Mouse (Mus musculus): ENCODE measurements at regions not wholly inside any gene's neighbourhood (a gene's known extent, or its start where the extent isn't known, plus 50 kb on each side); places are given as distances from the start of the nearest gene placed in this dataset.

DNA sequence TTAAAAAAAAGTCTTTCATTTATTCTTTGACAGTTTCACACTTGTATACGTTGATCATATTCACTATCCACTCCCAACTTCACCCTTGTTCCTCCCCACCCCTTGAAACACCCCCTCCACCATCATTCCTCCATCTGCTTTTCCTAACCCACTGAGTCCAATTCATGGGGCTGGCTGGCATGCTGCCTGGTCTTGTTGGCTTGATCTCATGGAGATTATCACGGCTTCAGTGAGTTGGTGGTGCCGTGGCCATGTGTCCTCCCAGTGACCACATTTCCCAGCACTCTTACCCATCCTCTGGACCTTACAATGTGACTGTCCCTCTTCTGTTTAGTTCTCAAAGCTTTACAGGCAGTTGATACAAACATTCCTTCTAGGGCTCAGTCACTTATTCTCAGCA is 65.8 kb upstream of the Lrpap1 start:
- Histone ChIP-seq H3K9me3 (replicated peaks; ENCODE audit: insufficient read depth, low read length) (no peaks in the 10 kb centered on the region), H3K4me3 (ENCODE audit: control insufficient read depth in 1 of 2, insufficient read depth in 1 of 2, low read depth in 2 of 2, low read length in 2 of 2) (no peak overlapping the region), H3K27me3 (ENCODE audit: control insufficient read depth in 1 of 2, insufficient read depth in 2 of 2, low read length in 2 of 2) (no peaks in the 10 kb centered on the region), H3K4me1 (ENCODE audit: control insufficient read depth in 1 of 2, insufficient read depth in 2 of 2, low read length in 2 of 2) (no peaks in the 10 kb centered on the region), H3K79me2 (ENCODE audit: control insufficient read depth, insufficient read depth, low read length, poor library complexity) (no peaks in the 10 kb centered on the region), H3K9ac (ENCODE audit: control insufficient read depth, low read depth, low read length, poor library complexity, severe bottlenecking) (no peak overlapping the region), H3K36me3 (ENCODE audit: control insufficient read depth in 1 of 2, insufficient read depth in 2 of 2, low read length in 2 of 2) (no peaks in the 10 kb centered on the region), H3K27ac (ENCODE audit: control insufficient read depth, low read depth, low read length) (no peak overlapping the region)
- TF ChIP-seq MEF2A (IDR thresholded peaks at IDR 0.05; ENCODE audit: extremely low read depth, insufficient replicate concordance, low read depth, low read length, poor library complexity, severe bottlenecking): no peak
- no peak for TF ChIP-seq MXI1 (IDR thresholded peaks at IDR 0.05; ENCODE audit: low read depth, low read length)
- TF ChIP-seq TCF12 (IDR thresholded peaks at IDR 0.05; ENCODE audit: low read depth, low read length): no peak
- TF ChIP-seq EP300 (IDR thresholded peaks at IDR 0.05; ENCODE audit: low read depth in 1 of 2, low read length in 2 of 2): no peak
- TF ChIP-seq MAX (IDR thresholded peaks at IDR 0.05; ENCODE audit: low read length): no peak
- no peak for TF ChIP-seq GABPA (IDR thresholded peaks at IDR 0.05; ENCODE audit: low read depth, low read length)
- TF ChIP-seq MYC (IDR thresholded peaks at IDR 0.05; ENCODE audit: low read depth, low read length): no peak
- TF ChIP-seq USF1 (IDR thresholded peaks at IDR 0.05; ENCODE audit: low read depth, low read length): no peak
- TF ChIP-seq CTCF (IDR thresholded peaks at IDR 0.05 in 2 of 3, conservative IDR thresholded peaks at IDR 0.05 in 1 of 3; ENCODE audit: control insufficient read depth in 1 of 3, insufficient read depth in 1 of 3, low read depth in 2 of 3, low read length in 3 of 3, poor library complexity in 1 of 3, severe bottlenecking in 1 of 3): no peak
- no peak for TF ChIP-seq JUND (IDR thresholded peaks at IDR 0.05; ENCODE audit: low read depth, low read length)
- TF ChIP-seq NELFE (IDR thresholded peaks at IDR 0.05; ENCODE audit: low read depth, low read length): no peak
- no peak for TF ChIP-seq ETS1 (IDR thresholded peaks at IDR 0.05; ENCODE audit: low read depth, low read length)
- no peak for TF ChIP-seq KAT2A (conservative IDR thresholded peaks at IDR 0.05; ENCODE audit: low read depth, low read length)
- no peak for TF ChIP-seq MAZ (IDR thresholded peaks at IDR 0.05; ENCODE audit: low read depth, low read length)
- no peak for TF ChIP-seq ZKSCAN1 (IDR thresholded peaks at IDR 0.05; ENCODE audit: low read depth, low read length)
- no peak for TF ChIP-seq TAL1 (IDR thresholded peaks at IDR 0.05; ENCODE audit: low read length)
- TF ChIP-seq ZMIZ1 (IDR thresholded peaks at IDR 0.05; ENCODE audit: low read depth, low read length): no peak
- no peak for TF ChIP-seq POLR2A (IDR thresholded peaks at IDR 0.05; ENCODE audit: control insufficient read depth in 1 of 2, insufficient read depth in 1 of 2, low read depth in 1 of 2, low read length in 2 of 2, poor library complexity in 1 of 2)
- no peak for DNase-seq (ENCODE audit: low read depth, low spot score)

DNA sequence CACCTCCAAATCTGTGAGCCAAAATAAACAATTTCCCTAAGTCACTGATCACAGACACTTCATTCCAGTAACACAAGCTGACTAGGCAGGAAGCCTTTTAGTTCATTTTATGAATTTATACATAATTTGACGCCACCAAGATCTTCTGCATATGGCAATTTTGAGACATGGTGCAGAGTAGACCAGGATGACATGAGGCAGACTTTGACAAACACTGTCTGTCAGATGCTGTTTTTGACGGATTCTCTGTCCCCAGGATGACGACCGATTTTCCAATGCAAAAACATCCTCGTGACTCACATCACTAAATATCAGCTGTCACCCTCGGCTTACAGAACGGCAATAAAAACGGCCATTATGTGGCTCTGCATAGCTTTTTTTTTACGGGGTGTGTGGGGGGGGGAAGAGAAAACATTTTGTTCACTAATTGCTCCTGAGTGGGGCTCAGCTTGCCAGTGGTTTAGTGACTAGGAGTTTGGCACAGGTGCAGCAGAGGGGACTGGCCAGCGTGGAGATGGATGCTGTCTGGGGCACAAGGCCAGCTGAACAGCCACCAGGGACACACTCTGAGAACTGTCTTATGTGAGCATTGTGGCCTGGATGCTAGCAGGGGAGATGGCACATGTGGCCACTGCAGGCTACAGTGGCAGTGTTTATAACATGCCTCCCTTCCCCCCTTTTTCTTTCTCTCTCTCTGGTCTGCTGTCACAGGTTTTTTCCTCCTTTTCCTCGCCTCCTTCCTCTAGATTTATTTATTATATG is 65.0 kb upstream of the Lrpap1 start:
- DNase-seq (ENCODE audit: low read depth, low spot score): no peak
- Histone ChIP-seq H3K27ac (ENCODE audit: control insufficient read depth, low read depth, low read length) (no peak overlapping the region), H3K27me3 (ENCODE audit: control insufficient read depth in 1 of 2, insufficient read depth in 2 of 2, low read length in 2 of 2) (no peaks in the 10 kb centered on the region), H3K4me3 (ENCODE audit: control insufficient read depth in 1 of 2, insufficient read depth in 1 of 2, low read depth in 2 of 2, low read length in 2 of 2) (no peak overlapping the region), H3K4me1 (ENCODE audit: control insufficient read depth in 1 of 2, insufficient read depth in 2 of 2, low read length in 2 of 2) (no peaks in the 10 kb centered on the region), H3K79me2 (ENCODE audit: control insufficient read depth, insufficient read depth, low read length, poor library complexity) (no peaks in the 10 kb centered on the region), H3K9ac (ENCODE audit: control insufficient read depth, low read depth, low read length, poor library complexity, severe bottlenecking) (no peak overlapping the region), H3K36me3 (ENCODE audit: control insufficient read depth in 1 of 2, insufficient read depth in 2 of 2, low read length in 2 of 2) (no peaks in the 10 kb centered on the region), H3K9me3 (replicated peaks; ENCODE audit: insufficient read depth, low read length) (no peaks in the 10 kb centered on the region)
- no peak for TF ChIP-seq ZC3H11A (IDR thresholded peaks at IDR 0.05; ENCODE audit: low read depth, low read length)
- TF ChIP-seq BHLHE40 (IDR thresholded peaks at IDR 0.05; ENCODE audit: borderline replicate concordance, low read depth, low read length): no peak
- TF ChIP-seq CHD2 (IDR thresholded peaks at IDR 0.05; ENCODE audit: low read length): no peak
- no peak for TF ChIP-seq CTCF (IDR thresholded peaks at IDR 0.05 in 2 of 3, conservative IDR thresholded peaks at IDR 0.05 in 1 of 3; ENCODE audit: control insufficient read depth in 1 of 3, insufficient read depth in 1 of 3, low read depth in 2 of 3, low read length in 3 of 3, poor library complexity in 1 of 3, severe bottlenecking in 1 of 3)
- no peak for TF ChIP-seq KAT2A (conservative IDR thresholded peaks at IDR 0.05; ENCODE audit: low read depth, low read length)
- TF ChIP-seq ZMIZ1 (IDR thresholded peaks at IDR 0.05; ENCODE audit: low read depth, low read length): no peak

All from MEL (cell line).